Mouse (Mus musculus) hindbrain, embryonic 10.5 days (tissue): ENCODE measurements at regions not wholly inside any gene's neighbourhood (a gene's known extent, or its start where the extent isn't known, plus 50 kb on each side); places are given as distances from the start of the nearest gene placed in this dataset.

Experiments
- DNase-seq: peaks from one replicate; pipeline ENCODE4 v3.0.0-alpha.2; 2017; ENCODE audit warnings: low spot score
- H3K27ac ChIP-seq: fragments of 300-500 bp; sonication (generic); 2 replicates; pipeline ENCODE4 v1.5.1; 2016; ENCODE audit warnings: mild to moderate bottlenecking, moderate library complexity
- H3K27me3 ChIP-seq: fragments of 300-500 bp; sonication (generic); 2 replicates; pipeline ENCODE4 v1.6.1; 2016; ENCODE audit warnings: mild to moderate bottlenecking; ENCODE audit not compliant: poor library complexity, insufficient read depth, severe bottlenecking
- H3K36me3 ChIP-seq: fragments of 300-500 bp; sonication (generic); 2 replicates; pipeline ENCODE4 v1.6.1; 2016; ENCODE audit warnings: mild to moderate bottlenecking, moderate library complexity
- H3K4me1 ChIP-seq: fragments of 300-500 bp; sonication (generic); replicated peaks from 2 replicates; pipeline ENCODE4 v1.6.1; 2016; ENCODE audit warnings: mild to moderate bottlenecking
- H3K4me3 ChIP-seq: fragments of 300-500 bp; sonication (generic); 2 replicates; pipeline ENCODE4 v1.5.1; 2016; ENCODE audit warnings: mild to moderate bottlenecking, moderate library complexity
- H3K9me3 ChIP-seq: fragments of 300-500 bp; sonication (generic); 2 replicates; pipeline ENCODE4 v1.6.1; 2016; ENCODE audit warnings: mild to moderate bottlenecking, moderate library complexity
- WGBS: fragments of 180-500 bp; shearing (Covaris S2); methylation state at CpG from one replicate; pipeline ENCODE4 v1.1.7; 2016; 5-methylcytosine and 5-hydroxymethylcytosine counted together

DNA sequence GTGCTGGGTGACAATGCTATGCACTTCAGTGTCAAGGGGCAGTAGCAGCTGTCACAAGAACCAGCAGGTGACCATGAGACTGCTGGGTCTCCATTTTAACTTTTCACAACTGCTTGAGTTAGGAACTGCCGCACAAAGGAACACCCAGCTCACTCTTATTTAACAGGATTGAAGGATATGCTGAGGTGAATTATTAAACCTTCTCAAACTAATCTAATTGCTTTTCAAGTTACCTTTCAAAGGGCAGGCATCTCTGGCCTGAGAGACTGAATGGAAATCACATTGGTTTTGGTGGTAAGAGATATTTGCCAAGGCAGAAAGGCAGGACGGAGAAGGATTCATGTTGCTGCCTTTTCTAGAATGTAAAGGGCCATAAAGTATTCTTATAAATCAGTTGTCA, 332.0 kb upstream of the Prmt6 start:
- H3K27me3 ChIP-seq, result no peaks in the 10 kb centered on the region
- WGBS, result 52% methylated on average over 2 of the region's 2 CpGs
- no peak overlapping the region for H3K4me3 ChIP-seq
- H3K9me3 ChIP-seq, result no peaks in the 10 kb centered on the region
- H3K27ac ChIP-seq, result no peak overlapping the region
- H3K4me1 ChIP-seq, result peaks cover 6% of the 10 kb centered on the region; the same call in 1 of the 2 replicates
- peak; percentile 7 for DNase-seq
- H3K36me3 ChIP-seq, result no peaks in the 10 kb centered on the region

DNA sequence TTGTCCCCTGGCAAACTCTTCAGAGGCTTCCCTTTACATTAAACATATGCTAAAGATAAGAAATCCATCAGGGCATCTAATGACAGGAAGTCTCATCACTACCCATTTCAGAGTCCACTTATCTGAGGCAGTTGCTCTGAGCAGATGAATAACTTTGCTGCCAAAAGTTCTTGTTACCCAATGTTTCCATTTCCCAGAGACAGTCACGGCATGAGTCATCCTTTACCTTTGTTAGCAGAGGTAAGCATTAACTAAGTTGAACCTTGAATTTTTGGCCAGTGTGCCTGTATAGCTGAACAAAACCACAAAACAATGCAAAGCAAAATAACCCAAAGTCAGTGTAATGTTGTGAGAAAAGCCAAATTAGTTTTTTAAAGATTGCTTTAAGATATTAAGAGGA, 328.5 kb upstream of the Prmt6 start:
- no peak overlapping the region for H3K4me3 ChIP-seq
- no peak for DNase-seq
- no peaks in the 10 kb centered on the region for H3K36me3 ChIP-seq
- no peak overlapping the region; the same call in 1 of the 2 replicates for H3K27ac ChIP-seq
- peaks cover 6% of the 10 kb centered on the region; the same call in 1 of the 2 replicates for H3K4me1 ChIP-seq
- no peaks in the 10 kb centered on the region for H3K9me3 ChIP-seq
- H3K27me3 ChIP-seq, result no peaks in the 10 kb centered on the region
- WGBS, result 60% methylated on average over 1 of the region's 1 CpGs

DNA sequence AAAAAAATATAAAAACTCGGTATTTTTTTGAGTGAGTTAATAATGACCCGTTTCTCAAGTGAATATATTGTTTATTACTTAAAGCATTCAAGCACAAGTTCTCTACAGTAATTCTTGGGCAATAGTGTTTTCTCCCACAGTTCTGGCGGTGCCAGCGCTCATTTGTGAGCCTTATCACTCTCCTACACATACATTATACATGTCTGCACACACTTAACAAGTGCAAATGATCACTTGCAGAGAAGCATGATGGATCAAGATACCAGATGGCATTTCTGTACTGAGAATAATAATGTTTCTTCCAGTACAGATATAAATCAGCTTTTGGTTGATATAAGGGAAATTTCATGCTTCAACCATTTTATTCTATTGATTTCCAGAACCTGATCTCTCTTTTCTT, 316.4 kb upstream of the Prmt6 start:
- WGBS, result 90% methylated on average over 4 of the region's 4 CpGs
- Histone ChIP-seq H3K27ac (no peak overlapping the region), H3K36me3 (no peaks in the 10 kb centered on the region), H3K27me3 (no peaks in the 10 kb centered on the region), H3K9me3 (no peaks in the 10 kb centered on the region), H3K4me1 (0 out of 2 replicates have a peak, but pooled peaks cover 3% of the 10 kb centered on the region), H3K4me3 (no peak overlapping the region)
- no peak for DNase-seq

DNA sequence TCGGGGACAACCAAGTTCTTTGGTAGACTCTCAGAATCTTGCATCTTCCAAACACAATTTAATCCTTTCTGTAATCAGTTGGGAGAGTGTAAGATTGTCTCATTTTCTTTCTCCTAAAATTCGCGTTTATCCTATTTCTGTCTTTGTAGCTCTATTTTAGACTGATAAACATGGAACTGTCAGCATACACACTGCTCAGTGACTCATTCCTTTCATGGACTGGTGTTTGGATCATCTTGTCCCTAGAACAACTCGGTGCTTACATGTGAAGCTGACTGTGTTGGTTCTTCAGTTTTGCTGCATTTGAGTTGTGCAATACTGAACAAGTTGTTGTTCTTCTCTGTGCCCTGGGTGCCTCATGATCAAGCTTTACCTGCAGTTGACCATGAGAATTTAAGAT, 296.5 kb upstream of the Prmt6 start:
- WGBS, result 89% methylated on average over 4 of the region's 4 CpGs
- DNase-seq, result no peak
- no peaks in the 10 kb centered on the region for H3K9me3 ChIP-seq
- H3K36me3 ChIP-seq, result no peaks in the 10 kb centered on the region
- H3K4me3 ChIP-seq, result no peak overlapping the region
- no peaks in the 10 kb centered on the region for H3K4me1 ChIP-seq
- H3K27me3 ChIP-seq, result no peaks in the 10 kb centered on the region
- no peak overlapping the region for H3K27ac ChIP-seq

DNA sequence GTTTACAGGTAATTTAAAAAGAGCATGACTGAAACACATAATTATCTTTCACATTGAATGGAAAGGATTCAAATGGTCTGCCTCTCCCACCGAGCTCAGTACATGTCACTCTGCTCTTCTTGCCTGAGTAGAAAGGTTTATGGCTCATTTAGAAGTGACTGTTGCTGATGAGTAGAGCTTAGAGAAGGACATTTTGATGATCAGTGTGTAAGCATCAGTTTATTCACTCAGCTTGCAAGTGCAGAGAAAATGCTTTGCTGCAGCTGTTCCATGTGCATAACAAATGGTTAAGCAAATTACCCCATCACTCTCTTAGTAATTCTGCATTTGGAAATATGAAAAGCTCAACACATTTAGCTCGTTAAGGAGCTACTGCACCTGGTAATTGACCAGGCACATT, 287.5 kb upstream of the Prmt6 start:
- no peak for DNase-seq
- no peaks in the 10 kb centered on the region for H3K36me3 ChIP-seq
- H3K27ac ChIP-seq, result no peak overlapping the region
- no peaks in the 10 kb centered on the region for H3K27me3 ChIP-seq
- no peak overlapping the region for H3K4me3 ChIP-seq
- 81% methylated on average over 2 of the region's 2 CpGs for WGBS
- H3K9me3 ChIP-seq, result no peaks in the 10 kb centered on the region
- H3K4me1 ChIP-seq, result no peaks in the 10 kb centered on the region
